In genomic region chr11:100781763-100782475, GRCm38 (mm10) we compare ENCODE assay signal across 22 mouse cellular contexts. TPM values are rescaled to one million over a fixed set of nuclear protein-coding genes. Genes with fewer than 3 reads are reported as not detected.
A peak's percentile ranks its signal among the peaks of the same experiment; 100 is the strongest.
DNase-seq lines count a peak whose midpoint lies in the region; ATAC-seq and TF ChIP-seq lines count a peak whose summit lies in the region.
"Had no signal": no experiment of that assay in that cellular context is flagged by ENCODE, and none has a peak within 500 bp of the region (broad histone marks: within the 10 kb centered on the region; RNA-seq: fewer than 3 reads in every experiment).

No protein-coding gene starts in this region.

- H3K9me3 ChIP-seq in heart, embryonic 14.5 days (ENCODE audit: control insufficient read depth, low read length): no peaks in the 10 kb centered on the region
- H3K9me3 ChIP-seq in liver, embryonic 15.5 days (replicated peaks): no peaks in the 10 kb centered on the region
- no peaks in the 10 kb centered on the region for H3K9me3 ChIP-seq in liver, embryonic 11.5 days (ENCODE audit: control insufficient read depth, low read length)
- no peaks in the 10 kb centered on the region for H3K9me3 ChIP-seq in lung, embryonic 14.5 days (ENCODE audit: low read depth, low read length)
- H3K9me3 ChIP-seq in stomach, postnatal 0 days (ENCODE audit: control insufficient read depth, low read length): no peaks in the 10 kb centered on the region
- H3K9me3 ChIP-seq in hindbrain, embryonic 12.5 days (replicated peaks): no peaks in the 10 kb centered on the region
- H3K9me3 ChIP-seq: embryonic facial prominence, embryonic 10.5 days; hindbrain, embryonic 15.5 days; limb, embryonic 13.5 days; neural tube, embryonic 12.5 days had no signal

- H3K36me3 ChIP-seq in heart, embryonic 14.5 days (ENCODE audit: control insufficient read depth, insufficient read depth, low read length): peaks cover 80% of the 10 kb centered on the region
- peaks cover 78% of the 10 kb centered on the region for H3K36me3 ChIP-seq in liver, embryonic 15.5 days (replicated peaks)
- H3K36me3 ChIP-seq in liver, embryonic 11.5 days (ENCODE audit: control insufficient read depth, insufficient read depth, low read length): peaks cover 24% of the 10 kb centered on the region
- peaks cover 41% of the 10 kb centered on the region for H3K36me3 ChIP-seq in lung, embryonic 14.5 days (ENCODE audit: insufficient read depth)
- H3K36me3 ChIP-seq in stomach, postnatal 0 days (ENCODE audit: control insufficient read depth, insufficient read depth, low read length): peaks cover 15% of the 10 kb centered on the region
- H3K36me3 ChIP-seq in hindbrain, embryonic 12.5 days: peaks cover 29% of the 10 kb centered on the region

- 66% methylated on average over 15 of the region's 15 CpGs for WGBS in heart, embryonic 14.5 days
- WGBS in liver, embryonic 15.5 days (ENCODE audit: insufficient replicate concordance): 79% methylated on average over 15 of the region's 15 CpGs
- 82% methylated on average over 15 of the region's 15 CpGs for WGBS in liver, embryonic 11.5 days
- WGBS in lung, embryonic 14.5 days: 74% methylated on average over 15 of the region's 15 CpGs
- 83% methylated on average over 15 of the region's 15 CpGs for WGBS in stomach, postnatal 0 days
- WGBS in hindbrain, embryonic 12.5 days: 89% methylated on average over 15 of the region's 15 CpGs

- no peak for TF ChIP-seq EP300 in stomach, postnatal 0 days (optimal IDR thresholded peaks at IDR 0.05)

- H3K9ac ChIP-seq in heart, embryonic 14.5 days (ENCODE audit: low read length): no peak overlapping the region
- no peak overlapping the region for H3K9ac ChIP-seq in liver, embryonic 15.5 days
- no peak overlapping the region for H3K9ac ChIP-seq in liver, embryonic 11.5 days (ENCODE audit: low read depth, low read length)
- no peak overlapping the region for H3K9ac ChIP-seq in lung, embryonic 14.5 days
- H3K9ac ChIP-seq in stomach, postnatal 0 days (ENCODE audit: low read length): no peak overlapping the region
- no peak overlapping the region for H3K9ac ChIP-seq in hindbrain, embryonic 12.5 days
- H3K9ac ChIP-seq: hindbrain, embryonic 15.5 days; limb, embryonic 13.5 days; neural tube, embryonic 12.5 days had no signal

- peaks cover 4 to 7% of the 10 kb centered on the region in 2 experiments; a peak in 1 of 4 replicates for H3K4me1 ChIP-seq in heart, embryonic 14.5 days (ENCODE audit: control insufficient read depth in 2 of 2, insufficient read depth in 2 of 2, low read length in 2 of 2)
- H3K4me1 ChIP-seq in liver, embryonic 15.5 days (replicated peaks): peaks cover 6% of the 10 kb centered on the region; the same call in 1 of the 2 replicates
- H3K4me1 ChIP-seq in liver, embryonic 11.5 days (replicated peaks; ENCODE audit: control insufficient read depth, insufficient read depth, low read length): 0 out of 2 replicates have a peak, but pooled peaks cover 6% of the 10 kb centered on the region
- no peaks in the 10 kb centered on the region for H3K4me1 ChIP-seq in lung, embryonic 14.5 days (ENCODE audit: insufficient read depth)
- no peaks in the 10 kb centered on the region for H3K4me1 ChIP-seq in stomach, postnatal 0 days (replicated peaks; ENCODE audit: control insufficient read depth, insufficient read depth)
- H3K4me1 ChIP-seq in hindbrain, embryonic 12.5 days: 0 out of 2 replicates have a peak, but pooled peaks cover 2% of the 10 kb centered on the region
- H3K4me1 ChIP-seq: hindbrain, embryonic 15.5 days; neural tube, embryonic 12.5 days had no signal

- H3K27ac ChIP-seq in heart, embryonic 14.5 days (replicated peaks in 1 of 2; ENCODE audit: control insufficient read depth in 1 of 2, insufficient read depth in 1 of 2, low read depth in 2 of 2, low read length in 2 of 2): no peak overlapping the region; a peak in 2 of 4 replicates
- no peak overlapping the region for H3K27ac ChIP-seq in liver, embryonic 15.5 days (replicated peaks)
- H3K27ac ChIP-seq in liver, embryonic 11.5 days (ENCODE audit: low read depth, low read length): no peak overlapping the region
- H3K27ac ChIP-seq in lung, embryonic 14.5 days (ENCODE audit: low read depth): no peak overlapping the region
- no peak overlapping the region for H3K27ac ChIP-seq in stomach, postnatal 0 days (replicated peaks)
- H3K27ac ChIP-seq in hindbrain, embryonic 12.5 days: no peak overlapping the region
- H3K27ac ChIP-seq: embryonic facial prominence, embryonic 10.5 days; hindbrain, embryonic 15.5 days; limb, embryonic 13.5 days; neural tube, embryonic 12.5 days had no signal

- H3K27me3 ChIP-seq in heart, embryonic 14.5 days (ENCODE audit: control insufficient read depth, insufficient read depth, low read length): no peaks in the 10 kb centered on the region
- H3K27me3 ChIP-seq in liver, embryonic 15.5 days: no peaks in the 10 kb centered on the region
- no peaks in the 10 kb centered on the region for H3K27me3 ChIP-seq in liver, embryonic 11.5 days (replicated peaks; ENCODE audit: control insufficient read depth, insufficient read depth, low read length)
- no peaks in the 10 kb centered on the region for H3K27me3 ChIP-seq in lung, embryonic 14.5 days (ENCODE audit: insufficient read depth, low read length)
- H3K27me3 ChIP-seq in stomach, postnatal 0 days (ENCODE audit: control insufficient read depth, insufficient read depth, low read length): no peaks in the 10 kb centered on the region
- H3K27me3 ChIP-seq in hindbrain, embryonic 12.5 days: no peaks in the 10 kb centered on the region
- H3K27me3 ChIP-seq: hindbrain, embryonic 15.5 days; limb, embryonic 13.5 days; neural tube, embryonic 12.5 days had no signal

- peak; percentile 54; the same call in 1 of the 2 replicates for ATAC-seq in heart, embryonic 14.5 days (ENCODE audit: insufficient number of reproducible peaks, insufficient read depth, low FRiP score, low read depth)
- ATAC-seq in liver, embryonic 15.5 days (ENCODE audit: insufficient read depth): 0 out of 2 replicates have a peak, but pooled peaks have one; percentile 22
- no peak for ATAC-seq in liver, embryonic 11.5 days (replicated peaks; ENCODE audit: low FRiP score)
- ATAC-seq in lung, embryonic 14.5 days (ENCODE audit: insufficient read depth): peak; percentile 63; the same call in 1 of the 2 replicates
- ATAC-seq in stomach, postnatal 0 days (ENCODE audit: low FRiP score, low TSS enrichment): peak; percentile 53; the same call in 1 of the 2 replicates
- ATAC-seq in hindbrain, embryonic 12.5 days (ENCODE audit: low FRiP score): no peak
- ATAC-seq: forebrain, embryonic 14.5 days; intestine, embryonic 16.5 days had no signal

- no peak for TF ChIP-seq CTCF in lung, embryonic 14.5 days (IDR thresholded peaks at IDR 0.05; ENCODE audit: low read depth)
- TF ChIP-seq CTCF in stomach, postnatal 0 days (IDR thresholded peaks at IDR 0.05; ENCODE audit: low read depth): no peak

- no peak for DNase-seq in heart, adult 9 months (ENCODE audit: low spot score in 2 of 2)
- no peak for DNase-seq in liver, embryonic 11.5 days (ENCODE audit: low spot score)
- DNase-seq in lung, embryonic 14.5 days: peak; percentile 26
- DNase-seq in stomach, postnatal 0 days (ENCODE audit: low spot score): peak; percentile 33
- DNase-seq in thymus, postnatal 36 days: no peak
- DNase-seq: adrenal gland, adult 2 months; cerebellum, adult 11 months; layer of hippocampus, adult 9-11 months; thymus, postnatal 25 days had no signal

- H3K4me2 ChIP-seq in heart, embryonic 14.5 days (ENCODE audit: low read length): no peak overlapping the region
- H3K4me2 ChIP-seq in liver, embryonic 15.5 days: no peak overlapping the region
- no peak overlapping the region for H3K4me2 ChIP-seq in liver, embryonic 11.5 days
- no peak overlapping the region for H3K4me2 ChIP-seq in lung, embryonic 14.5 days
- H3K4me2 ChIP-seq in stomach, postnatal 0 days (replicated peaks; ENCODE audit: low read depth): no peak overlapping the region
- H3K4me2 ChIP-seq in hindbrain, embryonic 12.5 days (replicated peaks): no peak overlapping the region
- H3K4me2 ChIP-seq: hindbrain, embryonic 15.5 days; limb, embryonic 13.5 days; midbrain, embryonic 11.5 days; neural tube, embryonic 12.5 days had no signal

- no peak overlapping the region for H3K4me3 ChIP-seq in heart, embryonic 14.5 days (ENCODE audit: control insufficient read depth in 1 of 2, insufficient read depth in 1 of 2, low read depth in 1 of 2, low read length in 2 of 2)
- no peak overlapping the region for H3K4me3 ChIP-seq in liver, embryonic 15.5 days (replicated peaks)
- no peak overlapping the region for H3K4me3 ChIP-seq in liver, embryonic 11.5 days (ENCODE audit: low read depth, low read length)
- H3K4me3 ChIP-seq in lung, embryonic 14.5 days (ENCODE audit: low read depth, low read length): no peak overlapping the region
- no peak overlapping the region for H3K4me3 ChIP-seq in stomach, postnatal 0 days (ENCODE audit: low read depth, low read length)
- no peak overlapping the region for H3K4me3 ChIP-seq in hindbrain, embryonic 12.5 days
- H3K4me3 ChIP-seq: embryonic facial prominence, embryonic 10.5 days; hindbrain, embryonic 15.5 days; limb, embryonic 13.5 days; neural tube, embryonic 12.5 days had no signal

RNA-seq across cellular contexts. Expression of gene Ghdc, which starts 11.2 kb away (rescaled TPM):
- 4.0 and 4.7 TPM in 2 replicates for polyA plus RNA-seq in heart, embryonic 14.5 days (2014; fragmentation: Nextera tagmentation; extraction: Ambion mirVana)
- 1.5 and 1.9 TPM in 2 replicates for polyA plus RNA-seq in liver, embryonic 15.5 days (2015; fragmentation: Nextera tagmentation; extraction: Ambion mirVana)
- 3.1 and 3.8 TPM in 2 replicates for polyA plus RNA-seq in liver, embryonic 11.5 days (2014; fragmentation: Nextera tagmentation; extraction: Ambion mirVana)
- polyA plus RNA-seq in lung, embryonic 14.5 days (2014; fragmentation: Nextera tagmentation; extraction: Ambion mirVana): 2.3 and 2.9 TPM in 2 replicates
- polyA plus RNA-seq in stomach, postnatal 0 days (2015; fragmentation: Nextera tagmentation; extraction: Ambion mirVana): 3.6 and 3.9 TPM in 2 replicates
- 4.4 and 4.7 TPM in 2 replicates for polyA plus RNA-seq in hindbrain, embryonic 12.5 days (2016; fragmentation: Nextera tagmentation; extraction: Ambion mirVana)

RNA-seq across cellular contexts. Expression of gene Hcrt, which starts 19.2 kb away (rescaled TPM):
- not detected in 2 replicates for polyA plus RNA-seq in heart, embryonic 14.5 days (2014; fragmentation: Nextera tagmentation; extraction: Ambion mirVana)
- not detected in 2 replicates for polyA plus RNA-seq in liver, embryonic 15.5 days (2015; fragmentation: Nextera tagmentation; extraction: Ambion mirVana)
- not detected in 2 replicates for polyA plus RNA-seq in liver, embryonic 11.5 days (2014; fragmentation: Nextera tagmentation; extraction: Ambion mirVana)
- polyA plus RNA-seq in lung, embryonic 14.5 days (2014; fragmentation: Nextera tagmentation; extraction: Ambion mirVana): not detected in 2 replicates
- not detected in 2 replicates for polyA plus RNA-seq in stomach, postnatal 0 days (2015; fragmentation: Nextera tagmentation; extraction: Ambion mirVana)
- not detected in 2 replicates for polyA plus RNA-seq in hindbrain, embryonic 12.5 days (2016; fragmentation: Nextera tagmentation; extraction: Ambion mirVana)
- polyA plus RNA-seq: adrenal gland, adult 2 months; C2C12; embryonic facial prominence, embryonic 10.5 days; gonadal fat pad, adult 2 months; intestine, embryonic 16.5 days; limb, embryonic 13.5 days; midbrain, embryonic 11.5 days; stomach, embryonic 16.5 days had no signal

RNA-seq across cellular contexts. Expression of gene Kcnh4, which starts 22.2 kb away (rescaled TPM):
- polyA plus RNA-seq in heart, embryonic 14.5 days (2014; fragmentation: Nextera tagmentation; extraction: Ambion mirVana): not detected in 2 replicates
- not detected in 2 replicates for polyA plus RNA-seq in liver, embryonic 15.5 days (2015; fragmentation: Nextera tagmentation; extraction: Ambion mirVana)
- not detected in 2 replicates for polyA plus RNA-seq in liver, embryonic 11.5 days (2014; fragmentation: Nextera tagmentation; extraction: Ambion mirVana)
- not detected in 2 replicates for polyA plus RNA-seq in lung, embryonic 14.5 days (2014; fragmentation: Nextera tagmentation; extraction: Ambion mirVana)
- 0.06 TPM in 2 replicates for polyA plus RNA-seq in stomach, postnatal 0 days (2015; fragmentation: Nextera tagmentation; extraction: Ambion mirVana)
- 6.0 and 6.2 TPM in 2 replicates for polyA plus RNA-seq in hindbrain, embryonic 12.5 days (2016; fragmentation: Nextera tagmentation; extraction: Ambion mirVana)
- polyA plus RNA-seq: C2C12; limb, embryonic 13.5 days had no signal

RNA-seq across cellular contexts. Expression of gene Rab5c, which starts 43.9 kb away (rescaled TPM):
- 15.8 and 30.7 TPM in 2 replicates for polyA plus RNA-seq in heart, embryonic 14.5 days (2014; fragmentation: Nextera tagmentation; extraction: Ambion mirVana)
- polyA plus RNA-seq in liver, embryonic 15.5 days (2015; fragmentation: Nextera tagmentation; extraction: Ambion mirVana): 19.2 and 20.2 TPM in 2 replicates
- polyA plus RNA-seq in liver, embryonic 11.5 days (2014; fragmentation: Nextera tagmentation; extraction: Ambion mirVana): 51.2 TPM in 2 replicates
- 49.9 and 51.3 TPM in 2 replicates for polyA plus RNA-seq in lung, embryonic 14.5 days (2014; fragmentation: Nextera tagmentation; extraction: Ambion mirVana)
- 18.4 and 22.0 TPM in 2 replicates for polyA plus RNA-seq in stomach, postnatal 0 days (2015; fragmentation: Nextera tagmentation; extraction: Ambion mirVana)
- polyA plus RNA-seq in hindbrain, embryonic 12.5 days (2016; fragmentation: Nextera tagmentation; extraction: Ambion mirVana): 17.7 and 19.9 TPM in 2 replicates

Comparison
In these comparisons a context has a peak if more than half of its experiments do, and no peak if none do; other contexts are left out.
1. ATAC-seq: peak in heart, embryonic 14.5 days (single experiment), liver, embryonic 15.5 days (single experiment), lung, embryonic 14.5 days (single experiment) and stomach, postnatal 0 days (single experiment); none in liver, embryonic 11.5 days (single experiment) and hindbrain, embryonic 12.5 days (single experiment).
2. DNase-seq: peak in lung, embryonic 14.5 days (single experiment) and stomach, postnatal 0 days (single experiment); none in heart, adult 9 months (0 of 2), liver, embryonic 11.5 days (single experiment) and thymus, postnatal 36 days (0 of 2).